Mouse (Mus musculus): Measurements from ENCODE around the gene Ipp.

Gene Ipp

DNA sequence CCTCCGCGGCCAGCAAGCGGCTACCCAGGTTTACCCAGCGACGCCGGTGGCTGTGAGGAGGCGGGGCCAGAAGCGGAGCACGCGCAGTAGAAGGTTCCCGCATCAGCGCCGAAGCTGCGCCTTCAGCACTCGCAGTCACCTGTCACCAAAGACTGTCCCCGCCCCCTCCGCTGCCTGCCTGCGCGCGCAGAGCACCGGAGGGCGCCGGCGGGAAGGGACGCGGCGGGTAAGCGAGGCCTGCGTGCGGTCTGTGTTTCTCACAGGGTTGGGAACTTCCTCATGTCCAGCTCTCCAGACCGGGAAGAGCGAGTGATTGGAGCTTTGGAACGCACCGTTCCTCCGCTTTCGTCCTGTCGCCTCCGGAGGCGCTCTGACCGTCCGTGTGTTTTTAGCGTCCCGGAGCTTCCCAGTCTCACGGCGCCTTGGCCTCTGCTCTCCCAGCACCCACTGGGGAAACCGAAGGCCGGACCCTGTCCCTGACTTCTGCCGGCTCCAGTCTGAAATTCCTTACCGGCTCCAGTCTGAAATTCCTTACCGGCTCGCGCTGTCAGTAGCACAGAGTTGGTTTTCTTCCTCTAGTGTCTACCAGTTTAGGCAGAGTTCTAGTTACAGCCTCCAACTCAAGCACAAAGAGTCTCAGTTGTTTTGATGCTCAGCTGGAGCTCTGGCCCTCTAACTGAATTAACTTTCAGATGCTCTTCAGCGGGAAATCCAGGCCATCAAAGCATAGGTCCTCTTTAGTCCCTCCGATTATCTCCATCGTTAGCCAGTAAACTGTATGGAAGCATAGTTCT lies at the start of gene Ipp:
TSS of gene Ipp (plus strand) at position 125 of the 794 bp plus-strand sequence.
- CTCF ChIA-PET, result no interaction called here

DNA sequence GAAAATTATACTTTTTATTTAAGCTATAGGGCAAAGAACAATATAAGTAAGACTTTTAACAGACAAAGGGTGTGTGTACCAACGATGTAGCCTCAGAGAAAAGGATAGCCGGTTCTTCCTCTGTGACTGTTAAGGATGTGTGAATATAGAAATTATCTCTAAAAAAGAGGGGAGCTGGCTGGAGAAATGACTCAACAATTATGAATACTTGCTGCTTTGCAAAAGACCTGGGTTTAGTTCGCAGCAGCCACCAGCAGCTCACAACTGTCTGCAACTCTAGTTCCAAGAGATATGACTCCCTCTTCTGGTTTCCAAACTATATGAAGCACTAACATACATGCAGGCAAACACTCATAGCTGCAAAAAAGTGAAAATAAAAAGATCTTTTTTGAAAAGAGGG lies 45.4 kb upstream of the Ipp start:
- CTCF ChIA-PET, result no interaction called here

DNA sequence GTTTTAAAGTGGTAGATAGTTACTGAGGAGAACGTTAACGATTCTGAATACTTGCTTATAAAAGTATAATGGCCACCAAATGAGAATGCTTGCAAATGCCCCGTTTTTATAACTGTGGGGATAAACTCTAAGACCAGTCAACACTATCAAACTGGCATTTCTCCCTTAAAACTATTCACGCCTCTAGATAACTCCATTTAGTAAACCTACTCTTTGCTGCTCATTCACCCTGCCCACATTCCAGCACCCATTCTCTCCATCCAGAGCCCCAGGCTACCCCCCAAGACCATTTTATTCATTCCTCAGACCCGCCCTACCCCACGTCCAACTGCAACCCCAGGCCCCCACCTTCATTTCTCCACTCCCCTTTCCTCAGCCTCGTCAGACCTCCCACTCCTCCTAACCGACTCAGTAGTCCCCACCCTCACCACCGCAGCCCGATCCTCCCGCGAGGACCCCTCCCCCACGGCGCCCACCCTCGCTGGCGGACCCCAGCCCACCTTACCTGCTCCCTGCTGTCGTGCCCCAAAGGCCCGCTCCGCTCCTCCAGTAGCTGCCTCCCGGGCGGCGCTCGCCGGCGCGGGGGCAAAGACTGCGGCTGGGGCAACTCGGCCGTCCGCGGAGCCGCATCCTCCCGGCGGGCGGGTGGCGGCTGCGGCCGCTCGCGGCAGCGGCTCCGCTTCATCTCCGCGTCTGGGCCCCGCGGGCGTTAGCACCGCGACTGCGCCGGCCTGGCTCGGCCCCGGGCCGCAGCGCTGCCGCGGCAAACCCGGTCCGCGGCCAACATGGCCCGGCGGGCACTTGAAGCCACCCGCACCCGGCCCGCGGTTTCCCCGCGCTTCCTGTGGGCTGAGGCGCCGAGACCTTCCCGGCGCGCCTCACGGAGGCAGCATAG lies 43.9 kb upstream of the Ipp start:
- CTCF ChIA-PET, result no interaction called here

DNA sequence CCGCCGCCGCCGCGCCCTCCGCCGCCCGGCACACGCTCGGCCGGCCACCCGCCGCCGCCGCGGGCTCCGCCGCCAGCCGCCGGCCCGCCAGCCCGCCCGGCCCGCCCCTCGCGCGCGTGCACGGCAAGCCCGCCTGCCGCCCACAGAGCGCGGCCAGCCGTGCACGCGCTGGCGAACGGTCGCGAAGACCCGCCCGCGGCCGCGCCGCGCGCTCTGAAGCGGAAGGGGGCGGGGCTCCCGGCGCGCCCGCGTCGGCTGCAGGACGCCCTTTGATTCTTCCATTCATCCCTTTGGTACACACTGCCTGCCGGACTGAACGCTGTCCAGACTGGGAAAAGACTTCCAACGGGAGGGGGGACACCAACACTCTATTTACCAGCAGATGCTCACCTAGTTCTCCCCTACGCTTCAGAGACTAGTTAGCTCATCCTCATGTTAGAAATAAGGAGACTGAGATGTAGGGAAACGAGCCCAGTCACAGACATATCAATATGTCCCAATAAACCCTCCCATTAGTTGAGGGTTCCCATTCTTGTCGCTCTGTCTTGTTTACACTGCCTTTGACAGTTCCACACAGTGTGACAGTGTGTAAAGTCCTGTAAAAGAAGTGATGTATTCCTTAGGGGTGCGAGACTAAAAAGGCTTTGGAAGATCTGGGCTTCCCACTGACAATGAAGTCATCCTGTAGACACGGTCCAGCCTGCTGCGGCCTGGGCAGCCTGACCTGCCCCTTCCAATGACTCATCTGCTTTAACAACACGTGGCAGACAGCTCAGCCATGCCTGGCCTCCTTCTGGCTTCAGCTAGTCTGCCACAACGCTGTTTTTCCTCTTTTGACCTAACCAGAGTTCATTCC lies 43.0 kb upstream of the Ipp start, which contains the start of gene Mast2:
TSS of gene Mast2 (minus strand) at position 58 of the 856 bp plus-strand sequence.
- CTCF ChIA-PET, result no interaction called here

DNA sequence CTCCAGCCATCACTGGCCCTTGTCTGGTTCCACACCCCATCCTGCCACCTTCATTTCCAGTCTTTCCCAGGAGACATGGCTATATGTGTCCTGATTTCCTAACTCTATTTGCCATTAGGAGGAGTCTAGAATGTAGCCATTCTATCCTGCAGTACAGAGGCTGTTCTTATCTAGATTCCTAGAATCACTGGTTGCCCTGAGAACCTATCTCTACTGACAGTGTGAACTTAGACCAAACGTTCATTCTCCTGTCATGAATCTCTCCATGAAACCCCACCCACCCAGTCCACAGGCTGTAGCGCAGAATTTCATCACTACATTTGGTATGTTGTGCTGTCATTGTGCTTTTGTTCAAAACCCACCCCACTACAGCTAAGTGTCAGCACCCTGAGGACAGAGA lies 26.0 kb upstream of the Ipp start:
- CTCF ChIA-PET, result no interaction called here

DNA sequence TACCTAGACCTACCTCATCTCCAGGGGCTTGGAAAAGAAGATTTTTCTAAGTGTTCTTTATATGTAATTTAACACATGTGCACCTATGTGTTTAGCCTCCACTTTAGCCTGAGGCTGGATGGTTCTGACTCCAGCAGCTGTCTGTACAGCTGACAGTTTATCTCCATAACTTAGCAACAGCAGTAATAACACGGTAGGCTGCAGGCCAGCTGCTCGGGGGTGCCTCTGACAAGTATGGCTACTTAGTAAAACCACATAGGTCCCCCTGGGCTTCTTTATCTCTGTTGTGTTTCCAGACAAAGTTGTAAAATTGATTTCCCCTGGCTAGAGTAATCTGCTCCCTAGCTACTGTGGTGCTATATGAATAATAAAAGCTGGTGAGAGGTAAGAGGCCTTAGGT lies 23.9 kb upstream of the Ipp start:
- CTCF ChIA-PET, result no interaction called here

DNA sequence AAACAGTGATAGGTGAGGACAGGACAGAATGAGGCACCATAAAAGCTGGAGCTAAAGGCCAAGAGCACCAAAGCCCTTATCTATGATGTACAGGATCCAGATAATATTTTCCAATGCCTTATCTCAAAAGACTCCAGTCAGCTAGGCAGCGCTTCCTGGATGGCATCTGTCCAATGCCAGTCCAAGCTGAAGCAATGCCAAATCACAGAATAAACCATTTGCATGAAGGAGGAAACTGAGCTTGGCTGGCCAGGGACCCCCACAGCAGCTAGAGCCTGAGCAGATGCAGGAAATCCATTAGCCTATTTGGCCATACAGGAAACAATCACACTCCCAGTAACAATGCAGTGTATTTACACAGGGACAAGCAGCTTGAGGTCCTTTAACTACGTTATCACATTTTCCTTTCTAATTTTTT lies 16.2 kb upstream of the Ipp start:
- CTCF ChIA-PET, result no interaction called here

DNA sequence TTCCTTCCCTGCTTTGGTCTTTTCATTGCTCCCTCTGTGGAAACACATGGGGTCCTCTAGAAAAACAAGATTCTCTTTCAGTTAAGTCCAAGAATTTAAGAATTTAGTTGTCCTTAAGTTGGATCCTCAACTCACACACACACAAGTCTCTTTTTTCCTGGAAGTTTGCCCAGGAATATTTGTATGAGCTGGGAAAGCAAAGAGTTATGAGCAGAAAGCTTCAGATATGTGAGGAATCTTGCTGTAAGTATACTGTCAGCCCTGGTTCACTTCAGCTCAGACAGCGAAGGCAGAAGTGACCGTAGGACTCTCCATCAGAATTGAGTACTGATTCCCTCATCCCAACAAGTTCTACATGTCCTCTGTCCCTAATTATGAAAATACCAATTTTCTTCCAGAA lies 15.5 kb upstream of the Ipp start:
- CTCF ChIA-PET, result no interaction called here

DNA sequence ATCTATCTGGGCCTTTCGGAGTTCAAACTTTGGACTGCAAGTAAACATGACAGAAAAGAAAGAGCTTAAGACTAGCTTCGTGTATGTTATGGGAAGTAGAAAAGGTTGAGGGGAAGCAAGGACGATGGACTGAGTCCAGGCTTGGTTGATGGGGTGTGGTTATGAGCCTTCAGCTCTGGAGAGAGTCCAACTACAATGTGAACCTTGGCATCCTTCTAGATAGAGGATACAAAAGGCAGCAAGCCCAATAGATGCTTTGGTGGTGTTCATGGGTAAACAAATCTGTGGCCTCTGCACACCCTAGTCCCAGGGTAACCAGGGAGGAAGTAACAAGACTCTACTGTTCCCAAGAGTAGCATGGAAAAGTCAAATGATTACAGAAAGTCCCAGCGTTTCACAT lies 14.9 kb upstream of the Ipp start:
- CTCF ChIA-PET, result no interaction called here

DNA sequence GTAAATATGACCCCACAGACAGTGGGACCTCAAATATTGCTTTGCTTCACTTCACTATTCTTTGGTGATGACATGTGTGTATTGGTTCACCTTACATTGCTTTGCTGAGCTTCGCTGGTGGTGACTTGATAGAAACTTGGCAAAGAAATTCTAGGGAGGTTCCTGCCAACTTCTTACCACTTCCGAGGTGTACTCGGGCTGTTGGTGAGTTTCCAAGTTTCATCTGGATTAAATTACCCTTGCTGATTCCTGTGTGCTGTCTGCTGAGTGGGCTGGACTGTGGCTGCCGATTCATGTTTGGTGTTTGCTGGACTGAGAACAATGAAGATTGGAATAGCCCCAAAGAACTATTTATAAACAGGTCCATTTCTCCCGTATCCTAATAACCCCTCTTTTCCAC lies 13.7 kb upstream of the Ipp start:
- CTCF ChIA-PET, result no interaction called here

DNA sequence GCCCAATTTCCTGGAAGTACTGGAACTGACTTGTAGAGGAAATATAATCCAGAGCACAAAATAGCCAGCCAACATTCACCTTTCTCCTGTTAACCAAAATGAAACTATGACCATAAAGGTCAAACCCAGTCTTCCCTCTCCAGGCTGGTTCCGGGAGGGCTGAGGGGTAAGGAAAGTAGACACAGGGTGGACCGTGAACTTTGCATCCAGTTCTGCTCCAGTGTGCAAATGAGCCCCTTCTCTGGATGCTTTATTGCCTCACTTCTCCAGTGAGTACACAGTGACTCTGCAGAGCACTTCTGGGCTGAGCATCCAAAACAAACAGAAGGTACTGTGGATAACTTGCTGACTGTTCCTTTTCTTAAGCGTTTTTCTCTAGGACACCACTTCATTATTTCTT lies 7.4 kb upstream of the Ipp start:
- CTCF ChIA-PET, result interaction anchor here (0.7 kb wide), 1 partner anchor 16 kb away, joined by 5 read pairs; no protein-coding TSS in a partner anchor

DNA sequence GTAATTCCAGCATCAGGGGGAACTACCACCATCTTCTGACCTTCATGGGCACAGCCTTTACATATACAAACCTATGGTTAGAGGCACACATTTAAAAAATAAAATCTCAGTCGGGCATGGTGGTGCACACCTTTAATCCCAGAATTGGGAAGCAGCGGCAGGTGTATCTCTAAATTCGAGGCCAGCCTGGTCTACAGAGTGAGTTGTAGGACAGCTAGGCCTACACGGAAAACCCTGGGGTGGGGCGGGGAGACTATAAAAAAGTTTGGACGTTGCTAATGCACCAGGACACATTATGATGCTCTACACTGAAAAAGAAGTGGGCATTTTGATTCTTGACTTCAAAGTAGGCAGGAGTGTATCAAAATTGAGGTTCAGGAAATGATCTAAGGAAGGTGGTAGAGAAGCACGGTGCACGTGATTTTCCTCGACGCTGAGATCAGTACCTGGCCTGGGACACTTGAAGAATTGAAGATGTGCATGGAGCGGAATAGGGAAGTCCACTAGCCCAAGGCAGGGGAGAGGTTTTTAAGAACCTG lies 394 bp upstream of the Ipp start:
- CTCF ChIA-PET, result no interaction called here

DNA sequence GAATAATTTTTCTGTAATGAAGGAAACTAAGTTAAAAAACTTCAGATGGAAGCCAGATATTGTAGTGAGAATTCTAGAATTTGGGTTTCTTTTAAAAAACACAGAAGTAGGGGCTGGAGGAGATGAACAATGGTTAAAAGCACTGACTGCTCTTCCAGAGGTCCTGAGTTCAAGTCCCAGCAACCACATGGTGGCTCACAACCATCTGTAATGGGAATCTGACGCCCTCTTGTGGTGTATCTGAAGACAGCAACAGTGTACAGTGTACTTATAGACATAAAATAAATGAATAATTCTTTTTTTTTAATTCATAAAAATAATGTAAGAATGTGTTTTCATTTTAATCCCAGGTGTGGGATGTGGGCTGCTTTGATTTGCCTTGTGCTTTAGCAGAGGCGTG lies 23.8 kb downstream of the Ipp start:
- CTCF ChIA-PET, result no interaction called here

DNA sequence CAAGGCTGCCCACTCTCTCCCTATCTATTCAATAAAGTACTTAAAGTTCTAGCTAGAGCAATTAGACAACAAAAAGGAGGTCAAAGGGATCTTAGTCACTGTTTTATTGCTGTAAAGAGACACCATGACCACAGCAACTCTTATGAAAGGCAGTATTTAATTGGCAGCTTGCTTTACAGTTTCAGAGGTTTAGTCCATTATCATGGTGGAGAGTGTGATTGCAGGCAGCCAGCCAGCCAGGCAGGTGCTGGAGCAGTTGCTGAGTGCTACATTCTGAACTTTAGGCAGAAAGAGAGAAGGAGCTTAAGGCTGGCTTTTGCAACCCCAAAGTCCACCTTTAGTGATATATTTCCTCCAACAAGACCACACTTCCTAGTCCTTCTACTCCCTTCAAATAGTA lies 29.0 kb downstream of the Ipp start:
- CTCF ChIA-PET, result no interaction called here

DNA sequence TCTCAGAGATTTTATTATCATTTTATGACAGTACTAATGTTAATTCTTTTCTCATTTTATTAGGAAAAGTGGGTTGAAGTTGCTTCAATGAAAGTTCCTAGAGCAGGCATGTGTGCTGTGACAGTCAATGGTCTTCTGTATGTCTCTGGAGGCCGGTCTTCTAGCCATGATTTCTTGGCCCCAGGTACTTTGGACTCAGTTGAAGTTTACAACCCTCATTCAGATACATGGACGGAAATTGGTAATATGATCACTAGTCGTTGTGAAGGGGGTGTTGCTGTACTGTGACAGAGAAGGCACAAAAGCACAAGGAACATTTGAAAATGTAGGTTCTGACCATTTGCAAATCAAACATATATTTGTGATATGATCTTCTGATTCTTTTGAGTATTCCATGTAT lies 30.4 kb downstream of the Ipp start:
- CTCF ChIA-PET, result no interaction called here

DNA sequence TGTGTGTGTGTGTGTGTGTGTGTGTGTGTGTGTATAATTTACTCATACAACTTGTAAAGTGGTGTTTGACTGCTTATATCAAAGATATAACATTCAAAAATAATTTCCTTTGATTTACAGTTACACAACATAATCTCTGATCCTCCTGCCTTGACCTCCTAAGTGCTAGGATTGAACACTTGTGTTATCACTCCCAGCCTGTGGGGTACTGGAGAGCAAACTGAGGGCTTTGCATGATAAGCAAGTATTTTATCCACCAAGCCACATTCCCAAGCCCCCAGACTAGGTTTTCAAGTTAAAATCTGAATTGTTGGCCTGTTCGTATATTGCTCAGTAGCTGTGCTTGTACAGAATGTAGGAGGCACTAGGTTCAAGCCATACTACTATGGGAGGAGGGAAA lies 43.1 kb downstream of the Ipp start:
- CTCF ChIA-PET, result no interaction called here

DNA sequence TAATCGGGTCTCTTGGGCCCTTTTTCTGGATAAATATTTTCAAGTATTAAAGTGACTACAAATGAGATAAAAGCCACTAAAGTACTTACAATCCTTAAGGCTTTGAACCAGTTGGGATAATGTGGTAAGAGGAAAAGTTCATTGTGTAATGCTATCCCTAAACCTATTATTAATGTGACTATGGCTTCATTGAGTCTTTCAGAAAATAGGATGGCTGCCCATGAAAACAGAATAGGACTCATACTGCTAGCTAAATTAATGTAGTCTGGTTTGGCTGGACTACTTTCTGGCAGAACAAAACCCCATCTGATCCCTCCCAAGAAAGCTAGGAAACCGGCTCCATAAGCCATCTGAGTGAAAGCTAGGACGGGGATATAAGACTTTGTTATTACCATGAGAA lies 45.7 kb downstream of the Ipp start:
- CTCF ChIA-PET, result no interaction called here

DNA sequence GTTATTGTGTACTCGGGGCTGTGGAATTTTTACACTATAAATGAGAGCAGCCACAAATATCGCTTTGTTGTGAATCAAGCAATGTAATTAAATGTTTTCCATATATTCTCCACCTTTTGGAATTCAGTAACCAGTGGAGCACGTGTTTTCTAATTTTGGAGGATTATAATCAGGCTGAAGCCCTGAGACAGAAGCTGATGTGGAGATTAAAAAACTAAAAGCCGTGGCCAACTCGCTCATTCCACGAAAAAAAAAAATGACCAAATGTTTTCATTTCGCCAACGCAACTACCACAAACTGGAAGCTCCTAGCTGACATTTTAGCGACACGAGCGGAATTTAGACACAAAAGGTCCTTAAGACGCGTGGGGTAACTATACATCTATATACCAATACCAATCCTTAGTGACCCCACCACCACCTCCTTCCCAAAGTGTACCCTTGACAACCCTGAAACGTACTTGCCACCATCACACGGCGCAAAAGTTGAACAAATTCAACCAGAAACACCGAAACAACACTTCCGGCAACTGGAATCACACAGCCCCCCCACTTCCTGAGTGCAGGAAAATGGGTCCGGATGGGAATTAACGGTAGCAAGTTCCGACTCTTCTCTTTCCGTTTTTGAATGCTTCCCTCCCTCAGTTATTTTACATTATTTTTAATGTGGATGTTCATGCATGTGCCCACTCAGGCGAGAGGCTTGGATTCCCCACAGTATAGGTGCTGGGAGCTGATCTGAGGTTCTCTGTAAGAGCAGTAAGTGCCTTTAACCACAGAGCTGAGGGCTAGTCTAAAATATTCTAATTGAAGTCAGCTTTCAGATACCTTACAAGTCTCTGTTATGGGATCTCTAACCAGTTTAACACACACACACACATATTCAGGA lies 48.3 kb downstream of the Ipp start, which contains the start of gene Tmem69:
TSS of gene Tmem69 (minus strand) at position 524 of the 888 bp plus-strand sequence.
- CTCF ChIA-PET, result no interaction called here

DNA sequence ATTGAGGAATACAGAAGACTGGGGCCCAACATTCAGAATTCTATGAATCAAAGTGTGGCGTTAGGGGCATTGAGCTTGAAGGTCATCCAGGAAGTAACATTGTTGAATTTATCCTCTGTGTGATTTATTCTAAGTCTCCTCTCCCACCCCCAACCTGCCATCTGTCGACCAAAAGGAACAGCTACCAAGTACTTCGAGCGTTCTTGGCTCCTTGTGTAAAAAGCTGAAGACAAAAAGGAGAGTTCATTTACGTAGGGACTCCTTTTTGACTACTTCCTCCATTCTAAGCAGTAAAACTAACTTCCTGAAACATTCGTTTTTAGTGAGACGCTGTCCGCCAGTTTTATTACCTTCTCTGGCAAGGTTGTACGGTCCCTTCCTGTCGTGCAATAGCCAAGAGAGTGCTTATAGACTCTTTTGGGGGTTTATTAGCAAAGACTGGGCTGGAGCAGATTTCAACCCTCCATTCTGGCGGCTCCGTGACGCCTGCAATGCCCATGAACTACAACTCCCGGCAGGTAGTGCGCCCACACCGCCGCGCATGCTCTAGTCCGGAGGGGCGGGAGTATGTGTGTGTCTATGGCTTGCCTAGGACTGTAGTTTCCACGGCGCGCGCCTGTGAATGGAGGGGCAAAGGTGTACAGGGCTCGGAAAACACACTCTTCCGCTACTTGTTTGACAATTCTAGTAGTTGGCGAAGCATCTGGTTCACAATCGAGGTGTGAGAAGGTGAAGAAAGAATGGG lies 49.4 kb downstream of the Ipp start:
- CTCF ChIA-PET, result interaction anchor here (0.6 kb wide), 1 partner anchor 310 kb away, joined by 3 read pairs; no protein-coding TSS in a partner anchor

Measured in spleen, embryonic (tissue).